Mouse (Mus musculus) thymus, adult 2 months (tissue): ENCODE results near the gene Sec24c. TPM values are rescaled to one million over a fixed set of nuclear protein-coding genes. Genes with fewer than 3 reads are reported as not detected.
A peak's percentile ranks its signal among the peaks of the same experiment; 100 is the strongest.

Experiments used
- DNase-seq: peaks from one replicate; pipeline ENCODE4 v3.0.0; 2021
- H3K27ac ChIP-seq: fragments of 200-500 bp; 2 replicates; pipeline ENCODE4 v1.5.1; 2012; ENCODE audit warnings: low read length, control low read depth; ENCODE audit not compliant: control insufficient read depth, insufficient read depth
- H3K27me3 ChIP-seq: fragments of 200-500 bp; 2 replicates; pipeline ENCODE4 v1.6.1; 2012; ENCODE audit warnings: mild to moderate bottlenecking, low read length, moderate library complexity, mixed read lengths; ENCODE audit not compliant: control insufficient read depth, insufficient read depth
- H3K36me3 ChIP-seq: fragments of 200-500 bp; 2 replicates; pipeline ENCODE4 v1.6.1; 2012; ENCODE audit warnings: mild to moderate bottlenecking, low read length, moderate library complexity; ENCODE audit not compliant: control insufficient read depth, insufficient read depth
- H3K4me1 ChIP-seq: fragments of 200-500 bp; replicated peaks from 2 replicates; pipeline ENCODE4 v1.6.1; 2012; ENCODE audit warnings: low read length; ENCODE audit not compliant: control insufficient read depth, insufficient read depth
- H3K4me3 ChIP-seq: fragments of 200-500 bp; 2 replicates; pipeline ENCODE4 v1.5.1; 2012; ENCODE audit warnings: mild to moderate bottlenecking, low read length, control low read depth, moderate library complexity; ENCODE audit not compliant: control insufficient read depth, insufficient read depth
- CTCF ChIP-seq: fragments of 200-500 bp; IDR thresholded peaks from 2 replicates; pipeline ENCODE4 v1.5.1; 2012; ENCODE audit warnings: mild to moderate bottlenecking, control low read depth, low read length, moderate library complexity, borderline replicate concordance; ENCODE audit not compliant: control insufficient read depth, poor library complexity, insufficient read depth; ENCODE audit errors: extremely low read depth
- POLR2A ChIP-seq: fragments of 200-500 bp; IDR thresholded peaks from 2 replicates; pipeline ENCODE4 v1.6.1; 2012; ENCODE audit warnings: mild to moderate bottlenecking, low read length, control low read depth, moderate library complexity; ENCODE audit not compliant: control insufficient read depth, poor library complexity, insufficient read depth; ENCODE audit errors: extremely low read depth
- WGBS: fragments of 180-500 bp; shearing (Covaris S2); methylation state at CpG from one replicate; pipeline ENCODE4 v1.1.7; 2018; 5-methylcytosine and 5-hydroxymethylcytosine counted together
- polyA plus RNA-seq: library from polyadenylated mRNA; depleted of rRNA; stranded (reverse); fragments of >200 nt; gene quantifications from 2 replicates; pipeline ENCODE4 v1.2.3, GENCODE M21; 2012

Gene Sec24c
- polyA plus RNA-seq, 1 experiment = 486 TPM

- H3K4me3 ChIP-seq = no peak overlapping the region
- H3K36me3 ChIP-seq = no peaks in the 10 kb centered on the region
- peaks cover 2% of the 10 kb centered on the region; the same call in 1 of the 2 replicates for H3K4me1 ChIP-seq
- TF ChIP-seq POLR2A = no peak
- no peak for TF ChIP-seq CTCF
- 84% methylated on average over 2 of the region's 2 CpGs for WGBS
- DNase-seq = no peak
- H3K27ac ChIP-seq = no peak overlapping the region
- H3K27me3 ChIP-seq = no peaks in the 10 kb centered on the region
Measured at GRCm38 (mm10) chr14:20637818-20638574, 36.1 kb upstream of the Sec24c start.

- Histone ChIP-seq H3K27me3 (no peaks in the 10 kb centered on the region), H3K36me3 (no peaks in the 10 kb centered on the region), H3K4me3 (no peak overlapping the region), H3K27ac (no peak overlapping the region), H3K4me1 (peaks cover 2% of the 10 kb centered on the region; the same call in 1 of the 2 replicates)
- TF ChIP-seq CTCF = no peak
- no peak for TF ChIP-seq POLR2A
- DNase-seq = no peak
- WGBS = 94% methylated on average over 6 of the region's 6 CpGs
Measured at GRCm38 (mm10) chr14:20638702-20639101, 35.4 kb upstream of the Sec24c start.

GRCm38 (mm10) chr14:20639918-20640619 is 34.0 kb upstream of the Sec24c start:
- TF ChIP-seq CTCF (no peak), POLR2A (no peak)
- H3K4me1 ChIP-seq = peaks cover 2% of the 10 kb centered on the region; the same call in 1 of the 2 replicates
- H3K36me3 ChIP-seq = no peaks in the 10 kb centered on the region
- peak overlapping the region; percentile 89 for H3K27ac ChIP-seq
- peak; percentile 73 for DNase-seq
- H3K27me3 ChIP-seq = no peaks in the 10 kb centered on the region
- 2% methylated on average over 16 of the region's 16 CpGs for WGBS
- peak overlapping the region; percentile 68 for H3K4me3 ChIP-seq

- Histone ChIP-seq H3K36me3 (no peaks in the 10 kb centered on the region), H3K27ac (peak within 1 kb of the TSS; percentile 89), H3K4me3 (peak within 1 kb of the TSS; percentile 81), H3K27me3 (no peaks in the 10 kb centered on the region), H3K4me1 (peaks cover 2% of the 10 kb centered on the region; the same call in 1 of the 2 replicates)
- peak; percentile 99 for DNase-seq
- under 1% methylated on average over 73 of the region's 73 CpGs for WGBS
- TF ChIP-seq POLR2A (peak; percentile 90), CTCF (0 out of 2 replicates have a peak, but pooled peaks have one; percentile 25)
Measured at GRCm38 (mm10) chr14:20640644-20641437, 33.3 kb upstream of the Sec24c start, which contains the start of gene Usp54. TSS of gene Usp54 (minus strand) at chr14:20641063.

GRCm38 (mm10) chr14:20641438-20641875 is 32.7 kb upstream of the Sec24c start:
- Histone ChIP-seq H3K27me3 (no peaks in the 10 kb centered on the region), H3K4me1 (peaks cover 2% of the 10 kb centered on the region; the same call in 1 of the 2 replicates), H3K27ac (peak overlapping the region; percentile 85), H3K4me3 (peak overlapping the region; percentile 81), H3K36me3 (no peaks in the 10 kb centered on the region)
- 20% methylated on average over 10 of the region's 10 CpGs for WGBS
- TF ChIP-seq CTCF = no peak
- DNase-seq = peak; percentile 30

- no peaks in the 10 kb centered on the region for H3K36me3 ChIP-seq
- H3K27me3 ChIP-seq = no peaks in the 10 kb centered on the region
- peaks cover 2% of the 10 kb centered on the region; the same call in 1 of the 2 replicates for H3K4me1 ChIP-seq
- no peak overlapping the region for H3K27ac ChIP-seq
- no peak overlapping the region for H3K4me3 ChIP-seq
- TF ChIP-seq POLR2A (no peak), CTCF (no peak)
- 75% methylated on average over 3 of the region's 3 CpGs for WGBS
- no peak for DNase-seq
Measured at GRCm38 (mm10) chr14:20645547-20645946, 28.6 kb upstream of the Sec24c start.
